Mouse (Mus musculus): Measurements from ENCODE around the gene Exosc5. TPM values are rescaled to one million over a fixed set of nuclear protein-coding genes. Genes with fewer than 3 reads are reported as not detected.

Gene Exosc5
- polyA plus RNA-seq, 1 experiment from 2014 or later, result 139 TPM

DNA sequence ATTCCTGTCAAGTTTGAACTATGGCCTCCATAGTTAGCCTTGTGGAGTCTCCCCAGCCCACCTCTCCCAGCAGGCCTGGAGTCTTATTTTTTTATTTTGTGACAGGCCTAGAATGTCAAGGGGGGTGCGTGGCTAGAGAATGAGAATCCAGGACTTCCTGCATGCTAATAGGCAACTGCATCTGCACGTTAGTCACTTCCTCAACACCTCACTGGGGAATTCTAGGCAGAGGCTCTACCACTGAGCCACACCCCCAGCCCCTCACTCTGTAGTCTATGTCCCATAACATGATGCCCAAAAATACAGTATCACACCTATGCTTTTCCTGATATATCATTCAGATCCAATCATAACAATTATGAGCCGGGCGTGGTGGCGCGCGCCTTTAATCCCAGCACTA, 18.0 kb downstream of the Exosc5 start:
- Histone ChIP-seq H3K9ac (ENCODE audit: low read depth, low read length) (no peak overlapping the region), H3K36me3 (ENCODE audit: control insufficient read depth, insufficient read depth, low read length) (no peaks in the 10 kb centered on the region), H3K4me1 (replicated peaks; ENCODE audit: control insufficient read depth, insufficient read depth, low read length) (peaks cover 17% of the 10 kb centered on the region), H3K4me2 (no peak overlapping the region), H3K27me3 (replicated peaks; ENCODE audit: control insufficient read depth, insufficient read depth, low read length) (peaks cover 26% of the 10 kb centered on the region), H3K27ac (ENCODE audit: low read depth, low read length) (no peak overlapping the region), H3K4me3 (ENCODE audit: low read depth, low read length) (no peak overlapping the region), H3K9me3 (ENCODE audit: control insufficient read depth, low read length) (peaks cover 2% of the 10 kb centered on the region; the same call in 1 of the 2 replicates)
- ATAC-seq (replicated peaks; ENCODE audit: low FRiP score) (no peak), DNase-seq (ENCODE audit: low spot score) (no peak)
- WGBS, result 90% methylated on average over 7 of the region's 7 CpGs

- H3K9ac ChIP-seq (ENCODE audit: low read depth, low read length), result peak overlapping the region; percentile 54
- ATAC-seq (replicated peaks; ENCODE audit: low FRiP score) (no peak), DNase-seq (ENCODE audit: low spot score) (no peak)
- peak overlapping the region; percentile 96 for H3K27ac ChIP-seq (ENCODE audit: low read depth, low read length)
- peaks cover 38% of the 10 kb centered on the region for H3K4me1 ChIP-seq (replicated peaks; ENCODE audit: control insufficient read depth, insufficient read depth, low read length)
- no peaks in the 10 kb centered on the region for H3K9me3 ChIP-seq (ENCODE audit: control insufficient read depth, low read length)
- 0 out of 2 replicates have a peak, but pooled peaks cover 2% of the 10 kb centered on the region for H3K36me3 ChIP-seq (ENCODE audit: control insufficient read depth, insufficient read depth, low read length)
- peak overlapping the region; percentile 81 for H3K4me2 ChIP-seq
- WGBS, result 5% methylated on average over 6 of the region's 6 CpGs
- H3K4me3 ChIP-seq (ENCODE audit: low read depth, low read length), result peak overlapping the region; percentile 69
- peaks cover 10% of the 10 kb centered on the region for H3K27me3 ChIP-seq (replicated peaks; ENCODE audit: control insufficient read depth, insufficient read depth, low read length)
Measured at GRCm38 (mm10) chr7:25679971-25680370, 21.0 kb downstream of the Exosc5 start.

DNA sequence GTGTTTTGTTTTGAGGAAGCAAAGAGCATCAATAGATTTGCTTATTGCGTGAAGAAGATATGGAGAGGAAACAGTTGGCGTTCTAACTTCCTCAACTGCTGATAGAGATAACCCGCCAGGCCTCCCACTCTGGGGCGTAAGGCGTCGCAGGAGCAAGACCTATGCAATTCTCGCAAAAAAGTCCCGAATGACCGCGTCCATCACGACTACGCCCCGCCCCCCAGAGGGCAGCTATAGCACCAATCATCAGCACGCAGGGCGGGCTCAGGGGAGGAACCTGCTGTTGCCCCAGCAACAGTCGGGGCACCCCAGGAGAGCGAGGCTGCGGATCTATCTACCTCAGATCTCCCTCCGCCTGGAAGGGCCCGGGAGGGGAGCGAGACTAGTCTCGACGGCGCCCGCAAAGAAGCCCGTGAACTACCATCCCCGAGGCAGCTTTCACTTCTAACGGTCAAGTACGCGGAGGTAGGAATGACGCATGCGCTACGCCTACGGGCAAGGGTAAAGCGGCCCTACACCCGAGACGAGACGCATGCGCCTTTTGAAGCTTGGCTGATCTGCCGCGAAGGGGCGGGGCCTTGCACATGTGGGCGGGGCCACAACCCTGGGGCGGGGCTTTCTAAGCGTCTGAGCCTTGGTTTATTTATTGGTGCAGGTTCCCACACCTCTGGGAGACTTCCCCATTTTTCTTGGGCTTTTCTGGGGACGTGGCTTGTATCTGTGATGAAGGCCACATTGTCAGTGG, 21.7 kb downstream of the Exosc5 start, which contains the start of gene B9d2:
Gene B9d2 (plus strand): TSS at position 267 of the 745 bp plus-strand sequence.
- H3K4me2 ChIP-seq, result peak within 1 kb of the TSS; percentile 81
- H3K9me3 ChIP-seq (ENCODE audit: control insufficient read depth, low read length), result no peaks in the 10 kb centered on the region
- DNase-seq (ENCODE audit: low spot score) (peak; percentile 96), ATAC-seq (replicated peaks; ENCODE audit: low FRiP score) (peak; percentile 93)
- peak within 1 kb of the TSS; percentile 96 for H3K27ac ChIP-seq (ENCODE audit: low read depth, low read length)
- WGBS, result under 1% methylated on average over 46 of the region's 46 CpGs
- H3K36me3 ChIP-seq (ENCODE audit: control insufficient read depth, insufficient read depth, low read length), result 0 out of 2 replicates have a peak, but pooled peaks cover 2% of the 10 kb centered on the region
- peak within 1 kb of the TSS; percentile 74 for H3K9ac ChIP-seq (ENCODE audit: low read depth, low read length)
- H3K4me3 ChIP-seq (ENCODE audit: low read depth, low read length), result peak within 1 kb of the TSS; percentile 69
- peaks cover 3% of the 10 kb centered on the region; the same call in 1 of the 2 replicates for H3K27me3 ChIP-seq (replicated peaks; ENCODE audit: control insufficient read depth, insufficient read depth, low read length)
- peaks cover 43% of the 10 kb centered on the region for H3K4me1 ChIP-seq (replicated peaks; ENCODE audit: control insufficient read depth, insufficient read depth, low read length)

DNA sequence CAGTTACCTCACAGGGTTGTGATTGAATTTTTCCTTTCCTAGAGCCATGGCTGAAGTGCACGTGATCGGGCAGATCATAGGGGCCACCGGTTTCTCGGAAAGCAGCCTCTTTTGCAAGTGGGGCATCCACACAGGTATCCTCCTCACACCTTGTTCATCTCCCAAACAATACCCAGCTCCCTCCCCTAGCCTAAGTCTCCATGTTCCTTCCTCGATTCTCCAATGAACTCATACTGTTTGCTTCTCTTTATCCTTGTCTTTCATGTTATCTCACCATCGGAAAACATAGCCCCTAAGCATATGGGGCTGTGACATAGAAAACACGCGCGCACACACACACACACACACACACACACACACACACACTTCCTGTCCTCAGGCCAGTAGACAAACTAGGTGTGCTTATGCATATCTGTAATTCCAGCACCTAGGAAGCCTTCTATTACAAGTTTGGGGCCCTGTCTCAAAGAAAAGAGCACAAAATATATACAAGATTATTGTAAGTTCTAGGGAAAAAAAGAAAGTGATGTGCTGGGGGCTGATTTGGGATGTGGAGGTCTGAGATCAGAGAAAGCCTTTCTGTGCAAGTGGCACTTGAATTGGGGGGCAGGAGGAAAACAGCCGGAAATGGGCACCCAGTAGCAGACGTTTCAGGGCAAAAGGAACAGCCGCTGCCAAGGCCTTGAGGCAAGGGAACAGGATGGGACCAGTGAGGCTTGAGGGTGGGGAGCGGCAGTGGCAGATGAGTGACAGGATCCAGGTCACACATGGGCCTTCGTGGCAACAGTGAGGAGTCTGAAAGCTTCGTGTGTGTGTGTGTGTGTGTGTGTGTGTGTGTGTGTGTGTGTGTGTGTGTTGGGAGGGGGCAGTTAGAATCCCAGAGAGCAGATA, 22.6 kb downstream of the Exosc5 start:
- ATAC-seq (replicated peaks; ENCODE audit: low FRiP score) (no peak), DNase-seq (ENCODE audit: low spot score) (no peak)
- 0 out of 2 replicates have a peak, but pooled peaks cover 2% of the 10 kb centered on the region for H3K36me3 ChIP-seq (ENCODE audit: control insufficient read depth, insufficient read depth, low read length)
- peak overlapping the region; percentile 96; the same call in 1 of the 2 replicates for H3K27ac ChIP-seq (ENCODE audit: low read depth, low read length)
- 34% methylated on average over 15 of the region's 15 CpGs for WGBS
- H3K9me3 ChIP-seq (ENCODE audit: control insufficient read depth, low read length), result no peaks in the 10 kb centered on the region
- peak overlapping the region; percentile 69 for H3K4me3 ChIP-seq (ENCODE audit: low read depth, low read length)
- H3K4me2 ChIP-seq, result peak overlapping the region; percentile 81
- peaks cover 50% of the 10 kb centered on the region for H3K4me1 ChIP-seq (replicated peaks; ENCODE audit: control insufficient read depth, insufficient read depth, low read length)
- peak overlapping the region; percentile 31; the same call in 1 of the 2 replicates for H3K9ac ChIP-seq (ENCODE audit: low read depth, low read length)
- H3K27me3 ChIP-seq (replicated peaks; ENCODE audit: control insufficient read depth, insufficient read depth, low read length), result no peaks in the 10 kb centered on the region

- Histone ChIP-seq H3K4me1 (replicated peaks; ENCODE audit: control insufficient read depth, insufficient read depth, low read length) (peaks cover 50% of the 10 kb centered on the region), H3K27ac (ENCODE audit: low read depth, low read length) (peak overlapping the region; percentile 92), H3K9me3 (ENCODE audit: control insufficient read depth, low read length) (no peaks in the 10 kb centered on the region), H3K36me3 (ENCODE audit: control insufficient read depth, insufficient read depth, low read length) (0 out of 2 replicates have a peak, but pooled peaks cover 2% of the 10 kb centered on the region), H3K4me3 (ENCODE audit: low read depth, low read length) (peak overlapping the region; percentile 29), H3K4me2 (peak overlapping the region; percentile 60), H3K27me3 (replicated peaks; ENCODE audit: control insufficient read depth, insufficient read depth, low read length) (no peaks in the 10 kb centered on the region; the same call in 1 of the 2 replicates), H3K9ac (ENCODE audit: low read depth, low read length) (peak overlapping the region; percentile 58)
- WGBS, result 28% methylated on average over 7 of the region's 7 CpGs
- peak; percentile 60 for DNase-seq (ENCODE audit: low spot score)
- peak; percentile 27 for ATAC-seq (replicated peaks; ENCODE audit: low FRiP score)
Measured at GRCm38 (mm10) chr7:25683474-25684180, 24.7 kb downstream of the Exosc5 start.

DNA sequence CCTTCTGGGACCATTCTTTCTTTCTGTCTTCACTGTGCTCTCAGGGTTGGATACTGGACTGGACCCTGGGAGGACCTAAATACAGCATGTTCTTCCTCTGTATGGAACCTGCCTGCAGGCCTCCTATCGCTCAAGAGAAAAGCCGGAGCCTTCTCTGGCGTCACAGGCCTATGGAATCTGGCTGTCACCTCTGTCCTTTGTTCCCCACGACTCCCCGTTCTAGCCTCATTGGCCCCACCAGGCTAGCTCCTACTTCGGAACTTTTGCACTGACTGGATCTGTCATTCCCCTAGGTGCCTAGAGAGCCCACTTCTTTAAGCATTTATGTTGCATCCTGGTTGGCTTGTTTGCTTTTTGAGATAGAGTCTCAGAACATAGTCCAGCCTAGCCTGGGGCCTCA, 25.7 kb downstream of the Exosc5 start:
- Histone ChIP-seq H3K27ac (ENCODE audit: low read depth, low read length) (peak overlapping the region; percentile 92), H3K36me3 (ENCODE audit: control insufficient read depth, insufficient read depth, low read length) (0 out of 2 replicates have a peak, but pooled peaks cover 2% of the 10 kb centered on the region), H3K4me2 (no peak overlapping the region; the same call in 1 of the 2 replicates), H3K27me3 (replicated peaks; ENCODE audit: control insufficient read depth, insufficient read depth, low read length) (no peaks in the 10 kb centered on the region; the same call in 1 of the 2 replicates), H3K4me1 (replicated peaks; ENCODE audit: control insufficient read depth, insufficient read depth, low read length) (peaks cover 53% of the 10 kb centered on the region), H3K9me3 (ENCODE audit: control insufficient read depth, low read length) (no peaks in the 10 kb centered on the region), H3K4me3 (ENCODE audit: low read depth, low read length) (no peak overlapping the region), H3K9ac (ENCODE audit: low read depth, low read length) (no peak overlapping the region; the same call in 1 of the 2 replicates)
- DNase-seq (ENCODE audit: low spot score), result no peak
- 86% methylated on average over 6 of the region's 6 CpGs for WGBS
- no peak for ATAC-seq (replicated peaks; ENCODE audit: low FRiP score)

DNA sequence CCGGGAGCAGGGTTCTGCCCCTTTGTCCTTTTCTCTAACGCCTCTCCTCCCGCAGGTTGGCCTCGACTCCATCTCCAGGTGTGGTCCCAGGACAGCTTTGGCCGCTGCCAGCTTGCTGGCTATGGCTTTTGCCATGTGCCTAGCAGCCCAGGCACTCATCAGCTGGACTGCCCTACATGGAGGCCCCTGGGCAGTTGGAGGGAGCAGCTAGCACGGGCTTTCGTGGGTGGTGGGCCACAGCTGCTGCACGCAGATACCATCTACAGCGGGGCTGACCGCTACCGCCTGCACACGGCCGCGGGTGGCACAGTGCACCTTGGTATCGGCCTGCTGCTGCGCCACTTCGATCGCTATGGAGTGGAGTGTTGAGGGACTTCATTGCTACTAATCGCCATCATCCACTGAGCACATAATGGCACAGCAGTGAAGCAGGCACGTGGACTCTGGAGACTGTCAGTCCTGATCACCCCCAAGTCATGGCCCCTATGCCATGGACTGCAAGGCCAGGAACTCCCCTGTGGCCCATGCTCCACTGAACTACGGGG, 27.0 kb downstream of the Exosc5 start:
- H3K9me3 ChIP-seq (ENCODE audit: control insufficient read depth, low read length), result no peaks in the 10 kb centered on the region
- no peaks in the 10 kb centered on the region; the same call in 1 of the 2 replicates for H3K27me3 ChIP-seq (replicated peaks; ENCODE audit: control insufficient read depth, insufficient read depth, low read length)
- WGBS, result 56% methylated on average over 21 of the region's 21 CpGs
- DNase-seq (ENCODE audit: low spot score) (no peak), ATAC-seq (replicated peaks; ENCODE audit: low FRiP score) (no peak)
- peak overlapping the region; percentile 59; the same call in 1 of the 2 replicates for H3K27ac ChIP-seq (ENCODE audit: low read depth, low read length)
- H3K4me2 ChIP-seq, result peak overlapping the region; percentile 97
- H3K4me3 ChIP-seq (ENCODE audit: low read depth, low read length), result peak overlapping the region; percentile 80
- peak overlapping the region; percentile 86 for H3K9ac ChIP-seq (ENCODE audit: low read depth, low read length)
- H3K36me3 ChIP-seq (ENCODE audit: control insufficient read depth, insufficient read depth, low read length), result 0 out of 2 replicates have a peak, but pooled peaks cover 2% of the 10 kb centered on the region
- H3K4me1 ChIP-seq (replicated peaks; ENCODE audit: control insufficient read depth, insufficient read depth, low read length), result peaks cover 57% of the 10 kb centered on the region
